Mouse (Mus musculus) forebrain, embryonic 14.5 days (tissue): Measurements from ENCODE around the gene Dtnbp1. TPM values are rescaled to one million over a fixed set of nuclear protein-coding genes. Genes with fewer than 3 reads are reported as not detected.

Source experiments
- ATAC-seq: fragments of 200-750 bp; cut with Nextera tagmentation; 2 replicates; pipeline ENCODE4 v1.8.0; 2017; ENCODE audit warnings: mild to moderate bottlenecking, moderate library complexity
- DNase-seq: peaks from one replicate; pipeline ENCODE4 v3.0.0-alpha.2; 2015; ENCODE audit warnings: low spot score
- H3K27ac ChIP-seq: fragments of 300-500 bp; sonication (generic); 2 replicates; pipeline ENCODE4 v1.5.1; 2014; ENCODE audit warnings: low read depth, mild to moderate bottlenecking, control low read depth, low read length, moderate library complexity
- H3K27me3 ChIP-seq: fragments of 300-500 bp; sonication (generic); replicated peaks from 2 replicates; pipeline ENCODE4 v1.6.1; 2014; ENCODE audit warnings: low read length, control low read depth, mixed read lengths; ENCODE audit not compliant: control insufficient read depth, insufficient read depth
- H3K36me3 ChIP-seq: fragments of 300-500 bp; sonication (generic); 2 replicates; pipeline ENCODE4 v1.6.1; 2014; ENCODE audit warnings: low read length, control low read depth; ENCODE audit not compliant: control insufficient read depth, insufficient read depth
- H3K4me1 ChIP-seq: fragments of 300-500 bp; sonication (generic); 2 replicates; pipeline ENCODE4 v1.6.1; 2014; ENCODE audit warnings: antibody characterized with exemption, low read length, control low read depth; ENCODE audit not compliant: control insufficient read depth, insufficient read depth
- H3K4me2 ChIP-seq: fragments of 300-500 bp; sonication (generic); 2 replicates; pipeline ENCODE4 v1.6.1; 2014; ENCODE audit warnings: mild to moderate bottlenecking, control low read depth, low read length
- H3K4me3 ChIP-seq: fragments of 300-500 bp; sonication (generic); 2 replicates; pipeline ENCODE4 v1.5.1; 2014; ENCODE audit warnings: low read depth, low read length, control low read depth
- H3K9ac ChIP-seq: fragments of 300-500 bp; sonication (generic); 2 replicates; pipeline ENCODE4 v1.6.1; 2014; ENCODE audit warnings: mild to moderate bottlenecking, low read length, control low read depth, moderate library complexity
- H3K9me3 ChIP-seq: fragments of 300-500 bp; sonication (generic); replicated peaks from 2 replicates; pipeline ENCODE4 v1.6.1; 2016; ENCODE audit warnings: low read length, control low read depth, mixed read lengths; ENCODE audit not compliant: control insufficient read depth
- WGBS: fragments of 180-500 bp; shearing (Covaris S2); extraction: QIAGEN DNeasy Blood & Tissue Kit; methylation state at CpG from one replicate; pipeline ENCODE4 v1.1.7; 2014; 5-methylcytosine and 5-hydroxymethylcytosine counted together
- polyA plus RNA-seq: library from polyadenylated mRNA; unstranded; fragments of >200 nt; fragmentation: Nextera tagmentation; extraction: Ambion mirVana; gene quantifications from 2 replicates; pipeline ENCODE4 v1.2.1, GENCODE M21; 2014

Dtnbp1 gene
- polyA plus RNA-seq, 1 experiment from 2014 or later = 122 TPM

DNA sequence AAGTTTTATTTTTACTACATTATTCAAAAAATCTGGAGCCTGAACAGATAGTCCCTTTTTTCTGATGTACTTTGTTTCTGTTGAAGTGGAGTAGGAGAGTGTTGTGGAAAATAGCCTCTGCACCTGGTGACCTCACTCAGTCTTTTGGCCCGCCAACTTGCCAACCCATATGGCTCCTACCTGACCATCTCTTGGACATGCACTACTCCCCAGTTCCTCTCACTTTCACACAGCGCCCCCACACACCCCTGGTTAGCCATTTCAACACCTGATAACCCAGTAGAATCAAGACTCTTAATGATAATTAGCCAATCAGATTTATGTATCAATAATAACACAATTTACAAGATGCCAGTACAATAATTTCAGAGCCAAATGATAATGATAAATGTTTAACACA lies 115.7 kb downstream of the Dtnbp1 start:
- Histone ChIP-seq H3K9me3 (no peaks in the 10 kb centered on the region), H3K27ac (no peak overlapping the region), H3K36me3 (peaks cover 5% of the 10 kb centered on the region; the same call in 1 of the 2 replicates), H3K4me2 (no peak overlapping the region), H3K4me3 (no peak overlapping the region), H3K27me3 (no peaks in the 10 kb centered on the region), H3K4me1 (peaks cover 6% of the 10 kb centered on the region; the same call in 1 of the 2 replicates), H3K9ac (no peak overlapping the region)
- DNase-seq = no peak
- no peak for ATAC-seq
- WGBS = 85% methylated on average over 2 of the region's 2 CpGs

DNA sequence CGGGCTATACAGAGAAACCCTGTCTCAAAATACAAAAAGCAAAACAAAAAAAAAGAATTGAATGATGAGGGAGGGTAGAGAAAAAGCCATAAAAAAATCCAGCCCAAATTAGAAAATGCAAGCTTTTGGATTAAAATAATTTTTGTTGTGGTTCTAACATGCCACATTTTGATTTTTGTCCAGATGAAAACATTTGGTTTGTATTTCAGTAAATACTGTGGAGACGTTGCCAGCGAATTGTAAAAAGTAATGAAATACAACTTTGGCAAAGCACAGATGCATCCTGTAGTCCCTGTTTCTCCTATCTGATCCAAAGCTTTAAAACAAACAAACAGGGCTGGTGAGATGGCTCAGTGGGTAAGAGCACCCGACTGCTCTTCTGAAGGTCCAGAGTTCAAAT lies 120.9 kb downstream of the Dtnbp1 start:
- no peaks in the 10 kb centered on the region for H3K27me3 ChIP-seq
- no peak for DNase-seq
- no peak overlapping the region for H3K4me3 ChIP-seq
- WGBS = 69% methylated on average over 4 of the region's 4 CpGs
- no peak overlapping the region for H3K9ac ChIP-seq
- H3K4me2 ChIP-seq = no peak overlapping the region
- 0 out of 2 replicates have a peak, but pooled peaks cover 3% of the 10 kb centered on the region for H3K36me3 ChIP-seq
- ATAC-seq = no peak
- no peaks in the 10 kb centered on the region for H3K9me3 ChIP-seq
- no peak overlapping the region for H3K27ac ChIP-seq
- H3K4me1 ChIP-seq = peaks cover 19% of the 10 kb centered on the region

DNA sequence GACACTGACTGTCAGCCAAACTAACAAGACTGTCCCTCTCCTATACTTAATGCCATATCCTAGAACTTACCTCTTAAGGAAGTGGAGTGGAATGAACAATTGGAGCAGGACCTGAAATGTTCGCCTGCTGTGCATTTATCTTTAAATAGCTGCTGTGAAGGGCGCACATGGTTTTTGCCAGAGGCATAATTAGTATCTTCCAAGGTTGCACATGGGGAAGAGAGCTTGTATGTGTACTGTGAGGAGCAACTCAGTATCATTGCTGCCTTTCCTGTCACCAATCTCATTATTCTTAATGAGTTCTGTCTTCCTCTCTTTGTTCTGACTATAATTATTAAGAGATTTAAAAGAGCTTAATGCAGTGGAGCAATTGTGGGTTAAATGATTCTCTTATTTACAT lies 125.1 kb downstream of the Dtnbp1 start:
- 44% methylated on average over 2 of the region's 2 CpGs for WGBS
- H3K4me1 ChIP-seq = peaks cover 27% of the 10 kb centered on the region
- DNase-seq (no peak), ATAC-seq (no peak)
- H3K9ac ChIP-seq = no peak overlapping the region
- H3K27ac ChIP-seq = no peak overlapping the region
- H3K27me3 ChIP-seq = no peaks in the 10 kb centered on the region
- no peak overlapping the region for H3K4me2 ChIP-seq
- H3K36me3 ChIP-seq = no peaks in the 10 kb centered on the region
- no peak overlapping the region for H3K4me3 ChIP-seq
- no peaks in the 10 kb centered on the region for H3K9me3 ChIP-seq

Other genes with a start within 250 kb of the Dtnbp1 start
- gene Gm9817, start 76.5 kb upstream of the Dtnbp1 start, polyA plus RNA-seq = 0.08 TPM in 1 of 2 replicates, not detected in the other